Mouse (Mus musculus) liver, embryonic 14.5 days (tissue): Measurements from ENCODE around the gene Casp2.

Experiments
- CTCF ChIP-seq: IDR thresholded peaks from 2 replicates; pipeline ENCODE4 v1.5.1; 2016; ENCODE audit warnings: antibody characterized with exemption, low read depth, control low read depth
- EP300 ChIP-seq: IDR thresholded peaks from 2 replicates; pipeline ENCODE4 v1.6.1; 2016; ENCODE audit warnings: antibody characterized with exemption, low read depth

- TF ChIP-seq CTCF, result no peak
- TF ChIP-seq EP300, result no peak
Observed at GRCm38 (mm10) chr6:42229610-42230009, 35.2 kb upstream of the Casp2 start.
